Mouse (Mus musculus): ENCODE data around the gene Myl6. TPM values are rescaled to one million over a fixed set of nuclear protein-coding genes. Genes with fewer than 3 reads are reported as not detected.
A peak's percentile ranks its signal among the peaks of the same experiment; 100 is the strongest.

Gene Myl6
- polyA plus RNA-seq, 1 experiment, result 2,234 TPM

- Histone ChIP-seq H3K4me2 (ENCODE audit: low read depth) (no peak overlapping the region), H3K79me2 (ENCODE audit: control insufficient read depth, insufficient read depth) (peaks cover 9% of the 10 kb centered on the region), H3K4me3 (no peak overlapping the region), H3ac (ENCODE audit: control insufficient read depth, insufficient read length) (no peak overlapping the region), H3K36me3 (ENCODE audit: control insufficient read depth, insufficient read depth) (peaks cover 77% of the 10 kb centered on the region), H3K27me3 (ENCODE audit: control insufficient read depth, insufficient read depth, insufficient read length) (no peaks in the 10 kb centered on the region)
- TF ChIP-seq USF1 (IDR thresholded peaks at IDR 0.05; ENCODE audit: low read depth) (no peak), REST (IDR thresholded peaks at IDR 0.05; ENCODE audit: insufficient read depth, insufficient read length) (no peak), CEBPB (IDR thresholded peaks at IDR 0.05; ENCODE audit: insufficient read depth, poor library complexity, severe bottlenecking) (no peak), TCF12 (IDR thresholded peaks at IDR 0.05; ENCODE audit: insufficient read depth, poor library complexity, severe bottlenecking) (no peak), POLR2A (IDR thresholded peaks at IDR 0.05; ENCODE audit: insufficient read length, low read depth) (no peak), MYOG (IDR thresholded peaks at IDR 0.05; ENCODE audit: control insufficient read depth in 1 of 3, insufficient read depth in 1 of 3, insufficient read length in 2 of 3, low read depth in 2 of 3) (no peak), SRF (IDR thresholded peaks at IDR 0.05; ENCODE audit: control insufficient read depth, insufficient read length, low read depth) (no peak), MYOD1 (IDR thresholded peaks at IDR 0.05; ENCODE audit: control insufficient read depth in 1 of 3, insufficient read length in 2 of 3, low read depth in 2 of 3) (no peak), MAX (IDR thresholded peaks at IDR 0.05; ENCODE audit: low read depth) (no peak), TCF3 (IDR thresholded peaks at IDR 0.05; ENCODE audit: insufficient read length, low read depth) (no peak), E2F4 (IDR thresholded peaks at IDR 0.05; ENCODE audit: insufficient read depth) (no peak), POLR2AphosphoS2 (IDR thresholded peaks at IDR 0.05; ENCODE audit: insufficient read length, low read depth) (no peak)
Observed at GRCm38 (mm10) chr10:128518833-128519232, 24.9 kb upstream of the Myl6 start.

DNA sequence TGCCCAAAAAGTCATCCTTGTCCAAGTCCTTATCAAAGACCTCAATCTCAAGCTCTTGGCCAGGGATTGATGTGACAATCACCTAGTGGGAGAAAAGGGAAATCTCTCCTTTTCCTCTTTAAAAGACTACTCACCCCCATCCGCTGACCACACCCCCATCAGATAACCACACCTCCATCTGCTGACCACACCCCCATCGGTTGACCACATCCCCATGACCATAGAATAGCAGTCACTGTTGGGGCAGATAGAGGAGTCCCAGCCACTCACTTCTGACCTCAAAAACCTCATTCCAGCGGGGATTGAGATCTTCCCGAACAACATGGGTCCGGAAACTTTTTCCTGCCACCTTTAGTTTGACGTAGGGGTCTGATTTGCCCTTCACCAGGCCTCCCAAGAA is 22.7 kb upstream of the Myl6 start:
- H3K79me2 ChIP-seq (ENCODE audit: control insufficient read depth, insufficient read depth), result peaks cover 1% of the 10 kb centered on the region
- H3K4me3 ChIP-seq, result no peak overlapping the region
- H3K36me3 ChIP-seq (ENCODE audit: control insufficient read depth, insufficient read depth), result peaks cover 81% of the 10 kb centered on the region
- no peaks in the 10 kb centered on the region for H3K27me3 ChIP-seq (ENCODE audit: control insufficient read depth, insufficient read depth, insufficient read length)
- no peak overlapping the region for H3K4me2 ChIP-seq (ENCODE audit: low read depth)
- TF ChIP-seq POLR2AphosphoS2 (IDR thresholded peaks at IDR 0.05; ENCODE audit: insufficient read length, low read depth), result no peak
- no peak for TF ChIP-seq E2F4 (IDR thresholded peaks at IDR 0.05; ENCODE audit: insufficient read depth)
- TF ChIP-seq TCF3 (IDR thresholded peaks at IDR 0.05; ENCODE audit: insufficient read length, low read depth), result no peak
- no peak for TF ChIP-seq REST (IDR thresholded peaks at IDR 0.05; ENCODE audit: insufficient read depth, insufficient read length)
- TF ChIP-seq MAX (IDR thresholded peaks at IDR 0.05; ENCODE audit: low read depth), result no peak
- TF ChIP-seq USF1 (IDR thresholded peaks at IDR 0.05; ENCODE audit: low read depth), result no peak
- TF ChIP-seq TCF12 (IDR thresholded peaks at IDR 0.05; ENCODE audit: insufficient read depth, poor library complexity, severe bottlenecking), result no peak
- TF ChIP-seq MYOD1 (IDR thresholded peaks at IDR 0.05; ENCODE audit: control insufficient read depth in 1 of 3, insufficient read length in 2 of 3, low read depth in 2 of 3), result no peak
- TF ChIP-seq CEBPB (IDR thresholded peaks at IDR 0.05; ENCODE audit: insufficient read depth, poor library complexity, severe bottlenecking), result no peak
- no peak overlapping the region for H3ac ChIP-seq (ENCODE audit: control insufficient read depth, insufficient read length)

DNA sequence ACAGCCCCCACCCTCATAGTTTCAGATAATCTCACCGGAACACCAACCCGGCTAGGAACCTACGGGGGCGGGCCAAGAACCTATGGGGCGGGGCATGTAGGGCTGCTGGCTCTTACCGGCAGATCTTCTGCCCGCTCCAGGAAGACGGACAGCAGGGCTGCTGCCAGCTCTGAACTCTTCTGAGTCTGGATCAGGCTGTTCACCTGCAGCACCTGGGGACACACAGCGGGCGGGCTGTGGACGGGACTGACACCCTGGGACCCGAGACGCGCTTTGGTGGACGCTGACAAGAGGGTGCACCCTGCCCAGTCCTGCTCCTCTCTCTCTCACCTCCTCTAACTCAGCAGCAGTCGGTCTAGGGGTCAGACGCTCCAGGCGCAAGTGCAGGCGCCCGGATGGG is 22.1 kb upstream of the Myl6 start:
- peaks cover 75% of the 10 kb centered on the region for H3K36me3 ChIP-seq (ENCODE audit: control insufficient read depth, insufficient read depth)
- H3ac ChIP-seq (ENCODE audit: control insufficient read depth, insufficient read length), result no peak overlapping the region
- TF ChIP-seq POLR2A (IDR thresholded peaks at IDR 0.05; ENCODE audit: insufficient read length, low read depth), result no peak
- TF ChIP-seq POLR2AphosphoS2 (IDR thresholded peaks at IDR 0.05; ENCODE audit: insufficient read length, low read depth), result peak; percentile 43
- TF ChIP-seq SRF (IDR thresholded peaks at IDR 0.05; ENCODE audit: control insufficient read depth, insufficient read length, low read depth), result no peak
- H3K79me2 ChIP-seq (ENCODE audit: control insufficient read depth, insufficient read depth), result no peaks in the 10 kb centered on the region
- no peak overlapping the region for H3K4me3 ChIP-seq
- no peak overlapping the region for H3K4me2 ChIP-seq (ENCODE audit: low read depth)
- no peaks in the 10 kb centered on the region for H3K27me3 ChIP-seq (ENCODE audit: control insufficient read depth, insufficient read depth, insufficient read length)

- H3K4me2 ChIP-seq (ENCODE audit: low read depth), result no peak overlapping the region
- peaks cover 73% of the 10 kb centered on the region for H3K36me3 ChIP-seq (ENCODE audit: control insufficient read depth, insufficient read depth)
- no peaks in the 10 kb centered on the region for H3K79me2 ChIP-seq (ENCODE audit: control insufficient read depth, insufficient read depth)
- H3ac ChIP-seq (ENCODE audit: control insufficient read depth, insufficient read length), result no peak overlapping the region
- H3K27me3 ChIP-seq (ENCODE audit: control insufficient read depth, insufficient read depth, insufficient read length), result no peaks in the 10 kb centered on the region
- TF ChIP-seq SRF (IDR thresholded peaks at IDR 0.05; ENCODE audit: control insufficient read depth, insufficient read length, low read depth) (no peak), E2F4 (IDR thresholded peaks at IDR 0.05; ENCODE audit: insufficient read depth) (no peak), TCF12 (IDR thresholded peaks at IDR 0.05; ENCODE audit: insufficient read depth, poor library complexity, severe bottlenecking) (no peak), REST (IDR thresholded peaks at IDR 0.05; ENCODE audit: insufficient read depth, insufficient read length) (no peak), POLR2A (IDR thresholded peaks at IDR 0.05; ENCODE audit: insufficient read length, low read depth) (no peak), MAX (IDR thresholded peaks at IDR 0.05; ENCODE audit: low read depth) (no peak), MYOG (IDR thresholded peaks at IDR 0.05; ENCODE audit: control insufficient read depth in 1 of 3, insufficient read depth in 1 of 3, insufficient read length in 2 of 3, low read depth in 2 of 3) (no peak), MYOD1 (IDR thresholded peaks at IDR 0.05; ENCODE audit: control insufficient read depth in 1 of 3, insufficient read length in 2 of 3, low read depth in 2 of 3) (no peak), TCF3 (IDR thresholded peaks at IDR 0.05; ENCODE audit: insufficient read length, low read depth) (no peak), CEBPB (IDR thresholded peaks at IDR 0.05; ENCODE audit: insufficient read depth, poor library complexity, severe bottlenecking) (no peak), POLR2AphosphoS2 (IDR thresholded peaks at IDR 0.05; ENCODE audit: insufficient read length, low read depth) (no peak), USF1 (IDR thresholded peaks at IDR 0.05; ENCODE audit: low read depth) (no peak)
- H3K4me3 ChIP-seq, result no peak overlapping the region
Observed at GRCm38 (mm10) chr10:128515044-128515443, 21.1 kb upstream of the Myl6 start.

GRCm38 (mm10) chr10:128511761-128512160 is 17.8 kb upstream of the Myl6 start:
- no peaks in the 10 kb centered on the region for H3K79me2 ChIP-seq (ENCODE audit: control insufficient read depth, insufficient read depth)
- H3ac ChIP-seq (ENCODE audit: control insufficient read depth, insufficient read length), result no peak overlapping the region
- H3K27me3 ChIP-seq (ENCODE audit: control insufficient read depth, insufficient read depth, insufficient read length), result no peaks in the 10 kb centered on the region
- no peak for TF ChIP-seq TCF12 (IDR thresholded peaks at IDR 0.05; ENCODE audit: insufficient read depth, poor library complexity, severe bottlenecking)
- TF ChIP-seq CEBPB (IDR thresholded peaks at IDR 0.05; ENCODE audit: insufficient read depth, poor library complexity, severe bottlenecking), result no peak
- peak; percentile 28 for TF ChIP-seq POLR2AphosphoS2 (IDR thresholded peaks at IDR 0.05; ENCODE audit: insufficient read length, low read depth)
- TF ChIP-seq REST (IDR thresholded peaks at IDR 0.05; ENCODE audit: insufficient read depth, insufficient read length), result no peak
- H3K4me2 ChIP-seq (ENCODE audit: low read depth), result no peak overlapping the region
- H3K36me3 ChIP-seq (ENCODE audit: control insufficient read depth, insufficient read depth), result peaks cover 52% of the 10 kb centered on the region
- H3K4me3 ChIP-seq, result no peak overlapping the region
